Comparison of ENCODE assay signal across 12 mouse cellular contexts in genomic region chr19:55768889-55769288, GRCm38 (mm10). TPM values are rescaled to one million over a fixed set of nuclear protein-coding genes. Genes with fewer than 3 reads are reported as not detected.
DNase-seq lines count a peak whose midpoint lies in the region; ATAC-seq and TF ChIP-seq lines count a peak whose summit lies in the region.
"Had no signal": no experiment of that assay in that cellular context is flagged by ENCODE, and none has a peak within 500 bp of the region (broad histone marks: within the 10 kb centered on the region; RNA-seq: fewer than 3 reads in every experiment).

No protein-coding gene starts in this region.

- no peak overlapping the region for H3K4me2 ChIP-seq in lung, embryonic 16.5 days (ENCODE audit: low read depth, low read length)
- H3K4me2 ChIP-seq: heart, embryonic 12.5 days; neural tube, embryonic 13.5 days had no signal

- H3K4me1 ChIP-seq in lung, embryonic 16.5 days (replicated peaks; ENCODE audit: control insufficient read depth, insufficient read depth, low read length) = peaks cover 7% of the 10 kb centered on the region
- peaks cover 0 to 9% of the 10 kb centered on the region in 2 experiments; a peak in 2 of 4 replicates for H3K4me1 ChIP-seq in MEL (ENCODE audit: control insufficient read depth in 1 of 2, insufficient read depth in 2 of 2, low read length in 2 of 2)

- no peaks in the 10 kb centered on the region for H3K9me3 ChIP-seq in lung, embryonic 16.5 days (ENCODE audit: control insufficient read depth, low read length)
- no peaks in the 10 kb centered on the region for H3K9me3 ChIP-seq in MEL (replicated peaks; ENCODE audit: insufficient read depth, low read length)
- H3K9me3 ChIP-seq: heart, embryonic 12.5 days; neural tube, embryonic 13.5 days had no signal

- no peak overlapping the region for H3K27ac ChIP-seq in lung, embryonic 16.5 days (ENCODE audit: low read length)
- no peak overlapping the region for H3K27ac ChIP-seq in MEL (ENCODE audit: control insufficient read depth, low read depth, low read length)
- H3K27ac ChIP-seq: kidney, postnatal 0 days; neural tube, embryonic 13.5 days had no signal

- no peak for TF ChIP-seq RAD21 in MEL (IDR thresholded peaks at IDR 0.05; ENCODE audit: low read depth, low read length)

- H3K9ac ChIP-seq in lung, embryonic 16.5 days (ENCODE audit: low read length) = no peak overlapping the region
- H3K9ac ChIP-seq in MEL (ENCODE audit: control insufficient read depth, low read depth, low read length, poor library complexity, severe bottlenecking) = no peak overlapping the region
- H3K9ac ChIP-seq: heart, embryonic 12.5 days; neural tube, embryonic 13.5 days had no signal

- 0 out of 2 replicates have a peak, but pooled peaks have one; percentile 18 for ATAC-seq in lung, embryonic 16.5 days (ENCODE audit: low read depth)
- ATAC-seq in inflammation-experienced regulatory T-cells, adult 6 months = peak; percentile 28

- H3K4me3 ChIP-seq in lung, embryonic 16.5 days (ENCODE audit: low read length) = no peak overlapping the region
- no peak overlapping the region for H3K4me3 ChIP-seq in MEL (ENCODE audit: control insufficient read depth in 1 of 2, insufficient read depth in 1 of 2, low read depth in 2 of 2, low read length in 2 of 2)
- H3K4me3 ChIP-seq: heart, embryonic 12.5 days; neural tube, embryonic 13.5 days had no signal

- no peak for TF ChIP-seq CTCF in MEL (IDR thresholded peaks at IDR 0.05 in 2 of 3, conservative IDR thresholded peaks at IDR 0.05 in 1 of 3; ENCODE audit: control insufficient read depth in 1 of 3, insufficient read depth in 1 of 3, low read depth in 2 of 3, low read length in 3 of 3, poor library complexity in 1 of 3, severe bottlenecking in 1 of 3)

- no peak for DNase-seq in lung, postnatal 25 days (ENCODE audit: low spot score)
- DNase-seq in MEL (ENCODE audit: low read depth, low spot score) = peak; percentile 80
- peak; percentile 66 to 69 for DNase-seq in spleen, postnatal 36 days (ENCODE audit: low spot score in 2 of 2)
- DNase-seq in left cerebral cortex, adult 9 months (ENCODE audit: low spot score in 2 of 2) = no peak
- DNase-seq in frontal cortex, postnatal 36 days (ENCODE audit: low spot score in 2 of 2) = no peak
- DNase-seq: cerebellum, adult 8-10 months; lung, postnatal 36 days had no signal

- H3K27me3 ChIP-seq in lung, embryonic 16.5 days (ENCODE audit: control insufficient read depth, insufficient read depth, low read depth, low read length) = no peaks in the 10 kb centered on the region
- peaks cover 2 to 12% of the 10 kb centered on the region in 2 experiments; a peak in 3 of 4 replicates for H3K27me3 ChIP-seq in MEL (ENCODE audit: control insufficient read depth in 1 of 2, insufficient read depth in 2 of 2, low read length in 2 of 2)
- H3K27me3 ChIP-seq: heart, embryonic 12.5 days; neural tube, embryonic 13.5 days had no signal

- H3K36me3 ChIP-seq in lung, embryonic 16.5 days (ENCODE audit: control insufficient read depth, insufficient read depth, low read length) = no peaks in the 10 kb centered on the region
- no peaks in the 10 kb centered on the region; a peak in 1 of 4 replicates for H3K36me3 ChIP-seq in MEL (ENCODE audit: control insufficient read depth in 1 of 2, insufficient read depth in 2 of 2, low read length in 2 of 2)
- H3K36me3 ChIP-seq: neural tube, embryonic 13.5 days had no signal

- no peak for TF ChIP-seq POLR2A in MEL (IDR thresholded peaks at IDR 0.05; ENCODE audit: control insufficient read depth in 1 of 2, insufficient read depth in 1 of 2, low read depth in 1 of 2, low read length in 2 of 2, poor library complexity in 1 of 2)

- no peaks in the 10 kb centered on the region for H3K79me2 ChIP-seq in MEL (ENCODE audit: control insufficient read depth, insufficient read depth, low read length, poor library complexity)

- peak; percentile 66 to 83 for TF ChIP-seq EP300 in MEL (IDR thresholded peaks at IDR 0.05; ENCODE audit: low read depth in 1 of 2, low read length in 2 of 2)

- 64% methylated on average over 11 of the region's 11 CpGs for whole genome bisulfite sequencing in lung, embryonic 16.5 days

TF ChIP-seq in MEL, 35 proteins besides CTCF, POLR2A, EP300 and RAD21:
- TF ChIP-seq GATA1 (IDR thresholded peaks at IDR 0.05; ENCODE audit: low read depth, low read length) (peak; percentile 85), KAT2A (conservative IDR thresholded peaks at IDR 0.05; ENCODE audit: low read depth, low read length) (no peak), GABPA (IDR thresholded peaks at IDR 0.05; ENCODE audit: low read depth, low read length) (no peak), NRF1 (IDR thresholded peaks at IDR 0.05; ENCODE audit: insufficient read depth, low read depth, low read length, poor library complexity, severe bottlenecking) (no peak), USF2 (IDR thresholded peaks at IDR 0.05; ENCODE audit: borderline replicate concordance in 1 of 2, insufficient read depth in 1 of 2, low read depth in 1 of 2, low read length in 2 of 2) (no peak), E2F4 (IDR thresholded peaks at IDR 0.05; ENCODE audit: borderline replicate concordance, low read depth, low read length) (no peak), TBP (IDR thresholded peaks at IDR 0.05; ENCODE audit: low read depth, low read length) (no peak), CHD2 (IDR thresholded peaks at IDR 0.05; ENCODE audit: low read length) (no peak), MAFK (IDR thresholded peaks at IDR 0.05; ENCODE audit: borderline replicate concordance, low read depth, low read length) (peak; percentile 95), UBTF (IDR thresholded peaks at IDR 0.05; ENCODE audit: borderline replicate concordance, insufficient read depth, low read depth, low read length) (no peak), HCFC1 (IDR thresholded peaks at IDR 0.05; ENCODE audit: low read depth, low read length) (no peak), USF1 (IDR thresholded peaks at IDR 0.05; ENCODE audit: low read depth, low read length) (0 out of 2 replicates have a peak, but pooled peaks have one; percentile 24), POLR2AphosphoS2 (IDR thresholded peaks at IDR 0.05; ENCODE audit: low read length) (no peak), POLR2AphosphoS5 (IDR thresholded peaks at IDR 0.05; ENCODE audit: borderline replicate concordance, low read depth, low read length) (no peak), TAL1 (IDR thresholded peaks at IDR 0.05; ENCODE audit: low read length) (0 out of 2 replicates have a peak, but pooled peaks have one; percentile 6), ZC3H11A (IDR thresholded peaks at IDR 0.05; ENCODE audit: low read depth, low read length) (no peak), MEF2A (IDR thresholded peaks at IDR 0.05; ENCODE audit: extremely low read depth, insufficient replicate concordance, low read depth, low read length, poor library complexity, severe bottlenecking) (no peak), ELF1 (IDR thresholded peaks at IDR 0.05; ENCODE audit: low read depth, low read length) (no peak), MAX (IDR thresholded peaks at IDR 0.05; ENCODE audit: low read length) (peak; percentile 92), TCF12 (IDR thresholded peaks at IDR 0.05; ENCODE audit: low read depth, low read length) (peak; percentile 70; the same call in 1 of the 2 replicates), MYB (IDR thresholded peaks at IDR 0.05; ENCODE audit: low read depth, low read length) (no peak), ZKSCAN1 (IDR thresholded peaks at IDR 0.05; ENCODE audit: low read depth, low read length) (no peak), JUND (IDR thresholded peaks at IDR 0.05; ENCODE audit: low read depth, low read length) (no peak), SIN3A (IDR thresholded peaks at IDR 0.05; ENCODE audit: low read length) (peak; percentile 43; the same call in 1 of the 2 replicates), ZMIZ1 (IDR thresholded peaks at IDR 0.05; ENCODE audit: low read depth, low read length) (no peak), ETS1 (IDR thresholded peaks at IDR 0.05; ENCODE audit: low read depth, low read length) (peak; percentile 78; the same call in 1 of the 2 replicates), SMC3 (IDR thresholded peaks at IDR 0.05; ENCODE audit: low read depth, low read length) (no peak; the same call in 1 of the 2 replicates), ZNF384 (IDR thresholded peaks at IDR 0.05; ENCODE audit: low read depth, low read length) (no peak), BHLHE40 (IDR thresholded peaks at IDR 0.05; ENCODE audit: borderline replicate concordance, low read depth, low read length) (peak; percentile 83), MYC (IDR thresholded peaks at IDR 0.05; ENCODE audit: low read depth, low read length) (peak; percentile 96), CHD1 (IDR thresholded peaks at IDR 0.05; ENCODE audit: low read depth, low read length) (no peak), RCOR1 (IDR thresholded peaks at IDR 0.05; ENCODE audit: low read depth, low read length) (peak; percentile 100), MXI1 (IDR thresholded peaks at IDR 0.05; ENCODE audit: low read depth, low read length) (peak; percentile 49; the same call in 1 of the 2 replicates), NELFE (IDR thresholded peaks at IDR 0.05; ENCODE audit: low read depth, low read length) (no peak), MAZ (IDR thresholded peaks at IDR 0.05; ENCODE audit: low read depth, low read length) (no peak)

RNA-seq across cellular contexts. Expression of gene Tcf7l2, which starts 27.3 kb away (rescaled TPM):
- polyA plus RNA-seq in lung, embryonic 16.5 days (2015; fragmentation: Nextera tagmentation; extraction: Ambion mirVana) = 41.0 and 50.7 TPM in 2 replicates
- 0.65 and 1.7 TPM in 2 replicates for total RNA-seq in MEL (2012; rRNA removed)
- polyA plus RNA-seq in MEL (2012; ENCODE audit: insufficient read depth in 1 of 2, insufficient read length in 2 of 2, low read depth in 1 of 2, low replicate concordance in 2 of 2, missing spikeins in 1 of 2) = 10 to 100 TPM in 1 of 2 experiments, not detected in 1; 12.8 TPM
- 1 to 10 TPM in 1 of 3 experiments, under 1 TPM in 2; 0.75 to 1.0 (median 0.88) TPM for polyA plus RNA-seq in inflammation-experienced regulatory T-cells, adult 6 months (2017; shearing (Covaris generic))

Comparison
In these comparisons a context has a peak if more than half of its experiments do, and no peak if none do; other contexts are left out.
1. DNase-seq: peak in MEL (single experiment) and spleen, postnatal 36 days (2 of 2); none in lung, postnatal 25 days (single experiment), left cerebral cortex, adult 9 months (0 of 2) and frontal cortex, postnatal 36 days (0 of 2).